Mouse (Mus musculus): ENCODE measurements around the gene Atp6v1fnb. TPM values are rescaled to one million over a fixed set of nuclear protein-coding genes. Genes with fewer than 3 reads are reported as not detected.

Atp6v1fnb gene
- polyA plus RNA-seq, 1 experiment from 2014 or later, result not detected

DNA sequence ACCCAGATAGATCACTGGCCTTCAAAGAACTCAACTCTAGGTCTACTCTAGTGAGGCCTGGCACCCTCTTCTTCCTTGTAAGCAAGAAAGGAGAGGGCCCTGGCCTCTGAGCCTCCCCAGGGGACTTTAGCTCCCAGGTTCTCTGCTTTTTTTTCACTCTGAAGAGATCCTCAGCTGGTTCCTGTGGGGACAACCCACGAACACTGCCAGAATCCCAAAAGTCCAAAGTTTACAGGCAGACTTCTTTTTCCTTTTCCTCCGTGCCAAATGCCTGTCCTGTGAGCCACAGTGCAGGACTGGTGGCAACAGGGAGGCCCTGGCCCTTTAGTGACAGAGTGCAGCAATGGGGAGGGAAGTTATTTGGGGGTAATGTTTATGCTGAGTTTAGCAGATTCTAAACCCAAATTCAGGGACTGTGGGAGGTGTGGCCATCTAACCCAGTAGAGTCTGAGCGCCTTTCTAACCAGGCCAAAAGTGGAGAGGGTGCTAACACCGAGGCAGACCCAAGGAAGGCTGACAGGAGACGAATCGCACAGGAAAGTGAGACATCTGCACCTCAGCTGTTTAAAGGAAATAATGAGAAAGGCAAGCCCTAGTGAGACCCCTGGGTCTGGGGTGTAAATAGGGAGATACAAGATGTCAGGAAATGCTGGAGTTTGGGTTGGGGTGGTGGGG lies 51.5 kb downstream of the Atp6v1fnb start:
- H3K9ac ChIP-seq (ENCODE audit: low read depth, low read length), result no peak overlapping the region
- H3K4me2 ChIP-seq (replicated peaks; ENCODE audit: low read depth, low read length), result no peak overlapping the region
- no peak overlapping the region for H3K4me3 ChIP-seq (ENCODE audit: low read depth, low read length)
- H3K36me3 ChIP-seq (ENCODE audit: control insufficient read depth, insufficient read depth, low read length), result no peaks in the 10 kb centered on the region
- no peak overlapping the region for H3K27ac ChIP-seq (ENCODE audit: low read depth, low read length)
- 78% methylated on average over 6 of the region's 6 CpGs for WGBS
- ATAC-seq (ENCODE audit: low FRiP score), result no peak
- peaks cover 20% of the 10 kb centered on the region for H3K27me3 ChIP-seq (ENCODE audit: control insufficient read depth, insufficient read depth, low read length)
- no peaks in the 10 kb centered on the region for H3K9me3 ChIP-seq (ENCODE audit: control insufficient read depth, low read length)
- no peak for DNase-seq (ENCODE audit: low spot score)
- peaks cover 5% of the 10 kb centered on the region; the same call in 1 of the 2 replicates for H3K4me1 ChIP-seq (replicated peaks; ENCODE audit: control insufficient read depth, insufficient read depth, low read length)

Other genes starting within 250 kb of the Atp6v1fnb start
- 35.9 and 37.8 TPM in 2 replicates for gene Hilpda, start 198.9 kb upstream of the Atp6v1fnb start, polyA plus RNA-seq (2014; fragmentation: Nextera tagmentation; extraction: Ambion mirVana)
- 1.0 TPM in 1 of 2 replicates, not detected in the other for gene Fam71f2, start 191.8 kb upstream of the Atp6v1fnb start, polyA plus RNA-seq (2014; fragmentation: Nextera tagmentation; extraction: Ambion mirVana)
- gene Fam71f1, start 152.3 kb upstream of the Atp6v1fnb start, polyA plus RNA-seq (2014; fragmentation: Nextera tagmentation; extraction: Ambion mirVana), result not detected in 2 replicates
- 260 and 285 TPM in 2 replicates for gene Calu, start 123.4 kb upstream of the Atp6v1fnb start, polyA plus RNA-seq (2014; fragmentation: Nextera tagmentation; extraction: Ambion mirVana)
- 0.10 and 0.31 TPM in 2 replicates for gene Opn1sw, start 83.0 kb upstream of the Atp6v1fnb start, polyA plus RNA-seq (2014; fragmentation: Nextera tagmentation; extraction: Ambion mirVana)
- 25.4 and 27.0 TPM in 2 replicates for gene Ccdc136, start 75.1 kb upstream of the Atp6v1fnb start, polyA plus RNA-seq (2014; fragmentation: Nextera tagmentation; extraction: Ambion mirVana)
- 2.5 and 2.9 TPM in 2 replicates for gene Flnc, start 38.2 kb upstream of the Atp6v1fnb start, polyA plus RNA-seq (2014; fragmentation: Nextera tagmentation; extraction: Ambion mirVana)
- 209 and 215 TPM in 2 replicates for gene Atp6v1f, start 3.7 kb upstream of the Atp6v1fnb start, polyA plus RNA-seq (2014; fragmentation: Nextera tagmentation; extraction: Ambion mirVana)
- 11.3 and 12.9 TPM in 2 replicates for gene Kcp, start 36.5 kb downstream of the Atp6v1fnb start, polyA plus RNA-seq (2014; fragmentation: Nextera tagmentation; extraction: Ambion mirVana)
- gene Irf5, start 55.2 kb downstream of the Atp6v1fnb start, polyA plus RNA-seq (2014; fragmentation: Nextera tagmentation; extraction: Ambion mirVana), result 2.5 and 2.7 TPM in 2 replicates
- 97.3 and 118 TPM in 2 replicates for gene Tnpo3, start 138.4 kb downstream of the Atp6v1fnb start, polyA plus RNA-seq (2014; fragmentation: Nextera tagmentation; extraction: Ambion mirVana)
- gene Tspan33, start 222.8 kb downstream of the Atp6v1fnb start, polyA plus RNA-seq (2014; fragmentation: Nextera tagmentation; extraction: Ambion mirVana), result 5.7 and 6.1 TPM in 2 replicates

Measured in hindbrain, embryonic 11.5 days (tissue).